Mouse (Mus musculus) megakaryocyte-erythroid progenitor cell, adult 5 weeks (primary cell): ENCODE results near the gene Cyp4x1. TPM values are rescaled to one million over a fixed set of nuclear protein-coding genes. Genes with fewer than 3 reads are reported as not detected.

ENCODE experiments used
- polyA plus RNA-seq: library from polyadenylated mRNA; stranded (reverse); fragments of >175 nt; gene quantifications from 2 replicates; pipeline ENCODE4 v1.2.3, GENCODE M21; 2012

Cyp4x1 gene
- polyA plus RNA-seq = 0.01 TPM in 1 of 2 replicates, not detected in the other

GRCm38 (mm10) chr4:115133621-115134295 is at the start of gene Cyp4x1:
Cyp4x1 (minus strand) TSS chr4:115134281.

DNA sequence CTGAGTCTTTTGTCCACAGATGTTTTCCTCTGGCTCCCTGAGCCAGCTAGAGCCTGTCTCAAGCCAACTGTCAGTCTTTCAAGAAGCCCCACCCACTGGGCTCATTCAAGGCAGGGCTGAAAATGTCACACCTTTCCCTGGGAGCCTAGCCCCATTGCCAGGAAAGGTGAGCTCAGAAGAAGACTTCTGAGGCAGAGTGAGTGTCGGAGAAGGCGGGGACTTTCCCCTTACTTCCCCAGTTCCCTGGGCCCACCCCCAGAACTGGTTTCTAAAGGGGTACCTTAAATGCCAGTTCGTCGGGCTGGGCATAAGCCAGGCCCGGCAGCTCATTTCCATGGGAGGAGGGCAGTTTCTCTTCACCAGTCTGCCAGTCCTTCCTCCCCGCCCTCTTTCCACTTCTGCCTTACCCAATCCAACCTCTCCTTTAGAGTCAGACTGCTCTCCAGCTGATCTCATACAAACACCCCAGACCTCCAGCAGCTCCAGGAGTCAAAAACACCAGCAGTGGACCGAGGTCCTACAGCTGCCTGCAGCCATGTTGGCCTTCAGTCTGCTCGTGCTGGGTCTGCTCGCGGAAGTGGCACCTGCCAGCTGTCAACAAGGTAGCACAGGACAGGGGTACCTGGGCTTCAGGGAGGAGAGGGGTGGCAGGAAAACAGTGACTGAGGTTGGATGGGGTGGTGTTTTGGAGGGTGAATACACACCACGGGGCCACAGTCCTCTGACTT is 45.3 kb downstream of the Cyp4x1 start, which contains the start of gene Pdzk1ip1:
Pdzk1ip1 (plus strand) TSS at position 98 of the 728 bp plus-strand sequence.

DNA sequence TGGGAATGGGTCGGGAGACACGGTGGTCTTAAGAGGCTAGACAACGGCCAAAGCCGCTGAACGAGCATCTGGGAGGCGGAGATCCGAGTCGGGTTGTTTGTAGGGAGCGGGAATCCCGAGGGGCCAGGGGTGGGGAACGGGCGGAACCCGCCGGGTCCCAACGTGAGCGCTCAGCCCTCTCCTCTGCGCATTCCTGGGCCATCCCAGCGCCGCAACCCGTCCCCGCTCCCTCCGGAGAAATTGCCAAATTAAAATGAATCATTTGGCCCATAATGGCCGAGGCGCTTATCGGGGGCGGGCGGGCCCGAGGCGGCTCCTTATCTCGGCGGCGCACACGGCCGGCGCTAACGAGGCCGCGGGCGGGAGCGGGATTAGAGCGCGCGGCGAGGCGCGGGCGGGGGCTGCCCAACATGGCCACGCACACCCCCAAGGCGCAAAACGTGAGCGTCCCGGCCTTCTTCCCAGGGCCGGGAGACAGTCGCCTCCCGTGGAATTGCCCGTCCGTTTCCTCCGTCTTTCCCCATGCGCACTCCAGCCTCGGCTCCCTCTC is 77.6 kb downstream of the Cyp4x1 start, which contains the start of gene Tal1:
Tal1 (plus strand) TSS at position 56 of the 550 bp plus-strand sequence.

Other genes with a start within 250 kb of the Cyp4x1 start
- gene Foxd2, start 225.4 kb downstream of the Cyp4x1 start, polyA plus RNA-seq = 6.5 and 8.4 TPM in 2 replicates
- 0.13 TPM in 1 of 2 replicates, not detected in the other for gene Foxe3, start 208.3 kb downstream of the Cyp4x1 start, polyA plus RNA-seq
- 55.1 and 65.9 TPM in 2 replicates for gene Cmpk1, start 147.0 kb downstream of the Cyp4x1 start, polyA plus RNA-seq
- gene Stil, start 134.1 kb downstream of the Cyp4x1 start, polyA plus RNA-seq = 2.3 and 2.5 TPM in 2 replicates
- gene Tal1, start 77.9 kb downstream of the Cyp4x1 start, polyA plus RNA-seq = 56.2 and 76.1 TPM in 2 replicates
- gene Pdzk1ip1, start 45.6 kb downstream of the Cyp4x1 start, polyA plus RNA-seq = 1.1 and 2.4 TPM in 2 replicates
- gene Cyp4a29, start 107.8 kb upstream of the Cyp4x1 start, polyA plus RNA-seq = not detected in 2 replicates
- not detected in 2 replicates for gene Cyp4a12a, start 164.8 kb upstream of the Cyp4x1 start, polyA plus RNA-seq